Mouse (Mus musculus) liver, postnatal 0 days (tissue): Measurements from ENCODE around the gene Rnf17. TPM values are rescaled to one million over a fixed set of nuclear protein-coding genes. Genes with fewer than 3 reads are reported as not detected.

ENCODE experiments used
- ATAC-seq: fragments of 200-750 bp; cut with Nextera tagmentation; 2 replicates; pipeline ENCODE4 v1.8.0; 2017; ENCODE audit warnings: mild to moderate bottlenecking, moderate library complexity
- DNase-seq: peaks from one replicate; pipeline ENCODE4 v3.0.0-alpha.2; 2016
- H3K27ac ChIP-seq: fragments of 300-500 bp; sonication (generic); 2 replicates; pipeline ENCODE4 v1.5.1; 2014; ENCODE audit warnings: antibody characterized with exemption, moderate library complexity, mild to moderate bottlenecking, low read depth
- H3K27me3 ChIP-seq: fragments of 300-500 bp; sonication (generic); 2 replicates; pipeline ENCODE4 v1.6.1; 2014; ENCODE audit warnings: low read length, control low read depth, mixed read lengths; ENCODE audit not compliant: insufficient read depth
- H3K36me3 ChIP-seq: fragments of 300-500 bp; sonication (generic); replicated peaks from 2 replicates; pipeline ENCODE4 v1.6.1; 2014; ENCODE audit warnings: mild to moderate bottlenecking, control low read depth, low read length, moderate library complexity, mixed read lengths; ENCODE audit not compliant: insufficient read depth
- H3K4me1 ChIP-seq: fragments of 300-500 bp; sonication (generic); 2 replicates; pipeline ENCODE4 v1.6.1; 2014; ENCODE audit warnings: antibody characterized with exemption, mild to moderate bottlenecking, control low read depth; ENCODE audit not compliant: insufficient read depth
- H3K4me2 ChIP-seq: fragments of 300-500 bp; sonication (generic); 2 replicates; pipeline ENCODE4 v1.6.1; 2014; ENCODE audit warnings: low read depth, mild to moderate bottlenecking, low read length, moderate library complexity, mixed read lengths
- H3K4me3 ChIP-seq: fragments of 300-500 bp; sonication (generic); 2 replicates; pipeline ENCODE4 v1.5.1; 2014; ENCODE audit warnings: low read depth, low read length
- H3K9ac ChIP-seq: fragments of 300-500 bp; sonication (generic); replicated peaks from 2 replicates; pipeline ENCODE4 v1.6.1; 2014; ENCODE audit warnings: mild to moderate bottlenecking, moderate library complexity
- H3K9me3 ChIP-seq: fragments of 300-500 bp; sonication (generic); 2 replicates; pipeline ENCODE4 v1.6.1; 2016; ENCODE audit warnings: mild to moderate bottlenecking, control low read depth, low read length, mixed read lengths
- CTCF ChIP-seq: sonication (generic); IDR thresholded peaks from 2 replicates; pipeline ENCODE4 v1.5.1; 2016; ENCODE audit warnings: antibody characterized with exemption, low read depth
- EP300 ChIP-seq: IDR thresholded peaks from 2 replicates; pipeline ENCODE4 v1.6.1; 2016; ENCODE audit warnings: antibody characterized with exemption, low read depth, mild to moderate bottlenecking
- WGBS: fragments of 180-500 bp; shearing (Covaris S2); extraction: QIAGEN DNeasy Blood & Tissue Kit; methylation state at CpG from one replicate; pipeline ENCODE4 v1.1.7; 2014; ENCODE audit not compliant: insufficient replicate concordance; 5-methylcytosine and 5-hydroxymethylcytosine counted together
- polyA plus RNA-seq: library from polyadenylated mRNA; unstranded; fragments of >200 nt; fragmentation: Nextera tagmentation; extraction: Ambion mirVana; gene quantifications from 2 replicates; pipeline ENCODE4 v1.2.1, GENCODE M21; 2015

Rnf17 gene
- polyA plus RNA-seq, 1 experiment from 2014 or later = 0.70 TPM

DNA sequence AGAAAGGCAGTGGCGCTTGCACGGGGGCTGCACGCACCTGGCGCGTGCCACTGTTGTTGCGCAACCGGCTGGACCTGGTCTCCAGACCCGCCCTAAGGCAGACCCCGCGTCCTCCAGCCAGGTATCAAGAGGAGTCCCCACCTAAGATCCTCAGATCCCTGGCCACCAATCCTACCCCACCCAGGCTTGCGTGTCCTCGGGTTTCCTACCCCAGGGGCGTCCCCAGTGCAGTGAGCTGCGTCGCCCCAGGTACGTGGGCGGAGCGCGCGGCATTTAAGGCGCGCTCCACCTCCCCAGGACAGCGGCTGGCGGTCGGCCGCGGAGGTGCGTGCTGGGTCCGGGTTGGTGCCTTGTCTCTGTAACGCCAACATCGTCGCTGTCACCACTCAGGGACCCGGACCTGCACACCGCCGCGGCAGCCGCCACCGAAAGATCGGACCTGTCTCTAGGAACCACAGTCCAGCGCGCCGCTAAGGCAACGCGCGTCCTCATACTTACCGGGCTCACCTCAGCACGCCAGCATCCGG is 37.6 kb upstream of the Rnf17 start, which contains the start of gene Atp12a:
Atp12a (plus strand) TSS at position 358 of the 527 bp plus-strand sequence.
- H3K4me2 ChIP-seq = peak within 1 kb of the TSS; percentile 62
- no peaks in the 10 kb centered on the region for H3K36me3 ChIP-seq
- ATAC-seq (peak; percentile 8; the same call in 1 of the 2 replicates), DNase-seq (peak; percentile 21)
- H3K9me3 ChIP-seq = no peaks in the 10 kb centered on the region
- H3K4me3 ChIP-seq = peak within 1 kb of the TSS; percentile 32; the same call in 1 of the 2 replicates
- H3K27me3 ChIP-seq = peaks cover 45% of the 10 kb centered on the region
- H3K27ac ChIP-seq = no peak within 1 kb of the TSS
- WGBS = 2% methylated on average over 48 of the region's 48 CpGs
- H3K4me1 ChIP-seq = no peaks in the 10 kb centered on the region
- TF ChIP-seq EP300 (no peak), CTCF (no peak)
- H3K9ac ChIP-seq = no peak within 1 kb of the TSS

DNA sequence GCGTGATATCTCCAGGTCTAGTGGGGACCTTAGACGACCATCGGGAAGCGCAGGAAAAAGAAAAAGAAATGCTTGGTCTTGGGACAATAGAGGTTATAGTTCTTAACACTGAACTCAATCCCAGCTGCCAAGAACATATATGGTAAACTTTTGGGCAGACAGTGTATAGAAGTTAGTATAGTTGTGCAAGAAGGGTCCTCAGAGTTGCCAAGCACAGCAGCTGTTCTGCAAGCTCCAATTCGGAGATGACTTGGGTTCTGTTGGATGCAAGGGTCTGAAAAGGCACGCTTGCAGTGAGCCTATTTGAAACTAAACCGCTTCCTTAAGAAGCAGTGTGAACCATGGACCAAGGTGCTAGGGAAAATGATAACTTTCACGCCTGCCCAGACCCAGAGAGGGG is 37.1 kb upstream of the Rnf17 start:
- ATAC-seq (no peak), DNase-seq (no peak)
- 29% methylated on average over 8 of the region's 8 CpGs for WGBS
- Histone ChIP-seq H3K27me3 (peaks cover 45% of the 10 kb centered on the region), H3K36me3 (no peaks in the 10 kb centered on the region), H3K9me3 (no peaks in the 10 kb centered on the region), H3K4me2 (peak overlapping the region; percentile 62), H3K9ac (no peak overlapping the region), H3K4me1 (no peaks in the 10 kb centered on the region), H3K4me3 (peak overlapping the region; percentile 32; the same call in 1 of the 2 replicates), H3K27ac (no peak overlapping the region)
- TF ChIP-seq EP300 (no peak), CTCF (no peak)

DNA sequence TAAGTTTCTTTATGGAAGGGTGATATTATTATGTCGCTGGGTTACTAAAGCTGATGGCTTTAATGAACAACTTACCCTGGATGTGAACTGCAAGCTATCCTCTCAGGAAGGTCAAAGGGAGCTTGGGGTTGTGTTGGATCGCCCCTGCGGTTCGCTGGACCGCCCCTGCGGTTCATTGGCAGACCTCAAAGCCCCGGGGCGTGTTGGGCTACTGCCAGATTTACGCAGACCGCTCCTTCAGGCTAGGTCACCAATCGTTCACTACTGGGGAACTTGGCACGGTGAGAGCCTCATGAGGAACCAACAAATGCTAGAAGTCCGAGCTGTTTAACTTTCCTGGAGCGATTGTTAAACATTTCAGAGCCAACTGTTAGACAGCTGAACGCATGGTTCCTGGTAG is 35.7 kb upstream of the Rnf17 start:
- Histone ChIP-seq H3K4me2 (no peak overlapping the region), H3K9ac (no peak overlapping the region), H3K9me3 (no peaks in the 10 kb centered on the region), H3K4me1 (no peaks in the 10 kb centered on the region), H3K27ac (no peak overlapping the region), H3K36me3 (no peaks in the 10 kb centered on the region), H3K27me3 (peaks cover 45% of the 10 kb centered on the region), H3K4me3 (no peak overlapping the region)
- WGBS = 23% methylated on average over 15 of the region's 15 CpGs
- ATAC-seq = no peak
- no peak for DNase-seq
- TF ChIP-seq EP300 = no peak
- TF ChIP-seq CTCF = no peak

GRCm38 (mm10) chr14:56368834-56369233 is 33.5 kb upstream of the Rnf17 start:
- peak; percentile 31 for DNase-seq
- Histone ChIP-seq H3K4me2 (no peak overlapping the region), H3K27me3 (peaks cover 36% of the 10 kb centered on the region), H3K4me1 (no peaks in the 10 kb centered on the region), H3K9me3 (no peaks in the 10 kb centered on the region), H3K9ac (no peak overlapping the region), H3K27ac (no peak overlapping the region), H3K4me3 (no peak overlapping the region), H3K36me3 (no peaks in the 10 kb centered on the region)
- no peak for ATAC-seq
- TF ChIP-seq CTCF = peak; percentile 65
- no peak for TF ChIP-seq EP300
- WGBS = 48% methylated on average over 3 of the region's 3 CpGs

DNA sequence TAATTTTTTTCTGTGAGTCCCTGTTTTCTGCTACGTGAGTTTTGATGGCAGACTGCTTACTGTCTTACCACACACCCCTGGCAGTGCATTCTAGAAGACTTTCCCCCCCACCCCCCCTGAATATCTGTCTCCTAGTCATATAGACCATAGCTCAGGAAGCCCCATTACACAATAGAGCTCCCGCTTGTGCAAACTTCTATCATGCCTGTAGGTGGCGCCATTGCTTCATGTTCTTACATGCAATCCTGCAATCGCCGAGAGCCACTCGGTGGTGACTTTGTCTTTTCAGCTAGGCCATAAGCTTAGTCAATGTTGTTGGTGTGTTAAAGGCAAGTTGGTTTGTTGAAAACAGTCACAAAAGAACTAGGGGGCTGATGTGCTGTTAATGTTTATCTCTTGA is 26.6 kb upstream of the Rnf17 start:
- DNase-seq (peak; percentile 80), ATAC-seq (peak; percentile 58; the same call in 1 of the 2 replicates)
- no peaks in the 10 kb centered on the region for H3K4me1 ChIP-seq
- H3K27me3 ChIP-seq = no peaks in the 10 kb centered on the region
- no peak overlapping the region for H3K9ac ChIP-seq
- H3K4me2 ChIP-seq = no peak overlapping the region
- H3K36me3 ChIP-seq = no peaks in the 10 kb centered on the region
- no peak overlapping the region for H3K27ac ChIP-seq
- TF ChIP-seq CTCF = peak; percentile 89
- no peak for TF ChIP-seq EP300
- no peak overlapping the region for H3K4me3 ChIP-seq
- H3K9me3 ChIP-seq = no peaks in the 10 kb centered on the region
- WGBS = 1% methylated on average over 6 of the region's 6 CpGs

- Histone ChIP-seq H3K4me2 (no peak overlapping the region), H3K4me1 (no peaks in the 10 kb centered on the region), H3K9me3 (no peaks in the 10 kb centered on the region), H3K9ac (no peak overlapping the region), H3K4me3 (no peak overlapping the region), H3K27me3 (no peaks in the 10 kb centered on the region), H3K36me3 (no peaks in the 10 kb centered on the region), H3K27ac (no peak overlapping the region)
- no peak for DNase-seq
- peak; percentile 37 for TF ChIP-seq CTCF
- no peak for TF ChIP-seq EP300
- peak; percentile 47; the same call in 1 of the 2 replicates for ATAC-seq
Observed at GRCm38 (mm10) chr14:56377745-56378144, 24.6 kb upstream of the Rnf17 start.
